31 mouse cellular contexts compared by ENCODE assay signal in genomic region chr4:156044754-156045153, GRCm38 (mm10). TPM values are rescaled to one million over a fixed set of nuclear protein-coding genes. Genes with fewer than 3 reads are reported as not detected.
DNase-seq lines count a peak whose midpoint lies in the region; ATAC-seq lines count a peak whose summit lies in the region.
"Had no signal": no experiment of that assay in that cellular context is flagged by ENCODE, and none has a peak within 500 bp of the region (broad histone marks: within the 10 kb centered on the region; RNA-seq: fewer than 3 reads in every experiment).

No protein-coding gene starts in this region.

- H3K27me3 ChIP-seq in heart, embryonic 10.5 days (ENCODE audit: insufficient read depth, poor library complexity, severe bottlenecking): peaks cover 7% of the 10 kb centered on the region; the same call in 1 of the 2 replicates
- peaks cover 15% of the 10 kb centered on the region for H3K27me3 ChIP-seq in megakaryocyte, embryonic 14.5 days (replicated peaks)
- H3K27me3 ChIP-seq: forebrain, embryonic 13.5 days; midbrain, embryonic 12.5 days; neural tube, embryonic 12.5 days had no signal

- H3K4me1 ChIP-seq in heart, embryonic 10.5 days: peaks cover 7% of the 10 kb centered on the region
- H3K4me1 ChIP-seq in megakaryocyte, embryonic 14.5 days: peaks cover 31% of the 10 kb centered on the region
- H3K4me1 ChIP-seq: forebrain, embryonic 13.5 days; midbrain, embryonic 12.5 days; neural tube, embryonic 12.5 days had no signal

- 0 out of 2 replicates have a peak overlapping the region, but pooled peaks have one; percentile 29 for H3K27ac ChIP-seq in heart, embryonic 10.5 days
- H3K27ac ChIP-seq: forebrain, embryonic 13.5 days; hindbrain, embryonic 14.5 days; liver, embryonic 14.5 days; midbrain, embryonic 12.5 days; neural tube, embryonic 12.5 days had no signal

- H3K36me3 ChIP-seq in heart, embryonic 10.5 days: no peaks in the 10 kb centered on the region
- H3K36me3 ChIP-seq in megakaryocyte, embryonic 14.5 days (replicated peaks; ENCODE audit: low read length): no peaks in the 10 kb centered on the region
- H3K36me3 ChIP-seq: midbrain, embryonic 12.5 days; neural tube, embryonic 12.5 days had no signal

- ATAC-seq in megakaryocyte, adult 5-6 weeks (ENCODE audit: poor library complexity, severe bottlenecking): no peak
- ATAC-seq in megakaryocyte-erythroid progenitor cell, adult 5-6 weeks (replicated peaks; ENCODE audit: low FRiP score, low TSS enrichment, poor library complexity, severe bottlenecking): peak; percentile 12; the same call in 1 of the 2 replicates
- ATAC-seq: activated CD4-positive, CD25-positive, alpha-beta regulatory T cell, adult 4 months; forebrain, embryonic 13.5 days had no signal

- H3K9me3 ChIP-seq in heart, embryonic 10.5 days: no peaks in the 10 kb centered on the region
- no peaks in the 10 kb centered on the region for H3K9me3 ChIP-seq in megakaryocyte, embryonic 14.5 days
- H3K9me3 ChIP-seq: forebrain, embryonic 13.5 days; midbrain, embryonic 12.5 days; neural tube, embryonic 12.5 days had no signal

- 60% methylated on average over 5 of the region's 5 CpGs for WGBS in heart, embryonic 10.5 days

- no peak overlapping the region for H3K4me3 ChIP-seq in heart, embryonic 10.5 days
- H3K4me3 ChIP-seq in megakaryocyte, embryonic 14.5 days (replicated peaks): peak overlapping the region; percentile 19
- H3K4me3 ChIP-seq: forebrain, embryonic 13.5 days; midbrain, embryonic 12.5 days; myocyte; neural tube, embryonic 12.5 days had no signal

- no peak for DNase-seq in heart, embryonic 10.5 days (ENCODE audit: low spot score)
- DNase-seq in heart, postnatal 4 days: no peak
- DNase-seq in c-Kit-positive CD71-positive TER-119-positive erythroid progenitor cells, embryonic 14.5 days (ENCODE audit: low spot score): no peak
- no peak for DNase-seq in gastrocnemius, adult 8-10 months (ENCODE audit: low spot score in 2 of 2)
- DNase-seq: adrenal gland, postnatal 25 days; cerebellum, adult 2 months; cerebellum, postnatal 14 days; gastrocnemius, postnatal 14 days; kidney, adult 2 months; kidney, postnatal 25 days; liver; lung, adult 2 months; lung, postnatal 10 days; thymus, adult 2 months; thymus, postnatal 4 days had no signal

RNA-seq across cellular contexts. Expression of gene Ttll10, which starts 14.5 kb away (rescaled TPM):
- polyA plus RNA-seq in heart, embryonic 10.5 days (2016; fragmentation: Nextera tagmentation; extraction: Ambion mirVana): 0.19 and 0.38 TPM in 2 replicates
- under 1 TPM; 0.16 to 0.55 TPM for total RNA-seq in heart, postnatal 4 days (2021)
- not detected in 2 replicates for polyA plus RNA-seq in megakaryocyte, embryonic 14.5 days (2012; ENCODE audit: insufficient read depth, low replicate concordance)
- not detected in 2 replicates for total RNA-seq in megakaryocyte, adult 5-6 weeks (2015)
- total RNA-seq in megakaryocyte, adult 5-6 weeks (2017): not detected in 2 replicates
- not detected in 2 replicates for total RNA-seq in megakaryocyte-erythroid progenitor cell, adult 5-6 weeks (2014; fragmentation: Nextera tagmentation)
- total RNA-seq in megakaryocyte-erythroid progenitor cell, adult 5-6 weeks (2017): not detected in 2 replicates
- not detected for total RNA-seq in gastrocnemius, adult 8-10 months (2022)
- total RNA-seq: gastrocnemius, postnatal 14 days; granulocyte monocyte progenitor cell, adult 5-6 weeks; left cerebral cortex, adult 18-20 months; left cerebral cortex, postnatal 14 days had no signal
- polyA plus RNA-seq: activated CD4-positive, CD25-positive, alpha-beta regulatory T cell, adult 4 months; forebrain, embryonic 13.5 days; midbrain, embryonic 12.5 days; midbrain, postnatal 0 days; myocyte had no signal

RNA-seq across cellular contexts. Expression of gene Tnfrsf18, which starts 18.8 kb away (rescaled TPM):
- polyA plus RNA-seq in heart, embryonic 10.5 days (2016; fragmentation: Nextera tagmentation; extraction: Ambion mirVana): 1.4 and 1.7 TPM in 2 replicates
- total RNA-seq in heart, postnatal 4 days (2021): under 1 TPM in 1 of 2 experiments, not detected in 1; 0.29 TPM
- 2.9 TPM in 1 of 2 replicates, not detected in the other for polyA plus RNA-seq in megakaryocyte, embryonic 14.5 days (2012; ENCODE audit: insufficient read depth, low replicate concordance)
- 2.7 and 10.3 TPM in 2 replicates for total RNA-seq in megakaryocyte, adult 5-6 weeks (2015)
- total RNA-seq in megakaryocyte, adult 5-6 weeks (2017): 6.0 and 7.2 TPM in 2 replicates
- 3.7 and 7.5 TPM in 2 replicates for total RNA-seq in megakaryocyte-erythroid progenitor cell, adult 5-6 weeks (2014; fragmentation: Nextera tagmentation)
- total RNA-seq in megakaryocyte-erythroid progenitor cell, adult 5-6 weeks (2017): 2.6 and 7.0 TPM in 2 replicates
- not detected for total RNA-seq in gastrocnemius, adult 8-10 months (2022)
- total RNA-seq: adrenal gland, postnatal 25 days; gastrocnemius, postnatal 14 days; layer of hippocampus, adult 18-20 months; layer of hippocampus, postnatal 10 days; left cerebral cortex, adult 18-20 months; midbrain, postnatal 0 days had no signal

RNA-seq across cellular contexts. Expression of gene Tnfrsf4, which starts 31.1 kb away (rescaled TPM):
- 0.28 and 1.0 TPM in 2 replicates for polyA plus RNA-seq in heart, embryonic 10.5 days (2016; fragmentation: Nextera tagmentation; extraction: Ambion mirVana)
- total RNA-seq in heart, postnatal 4 days (2021): under 1 TPM; 0.34 to 0.62 TPM
- polyA plus RNA-seq in megakaryocyte, embryonic 14.5 days (2012; ENCODE audit: insufficient read depth, low replicate concordance): 2.3 and 9.4 TPM in 2 replicates
- 1.5 and 2.1 TPM in 2 replicates for total RNA-seq in megakaryocyte, adult 5-6 weeks (2015)
- total RNA-seq in megakaryocyte, adult 5-6 weeks (2017): 1.2 and 2.8 TPM in 2 replicates
- total RNA-seq in megakaryocyte-erythroid progenitor cell, adult 5-6 weeks (2014; fragmentation: Nextera tagmentation): 2.5 and 6.9 TPM in 2 replicates
- 1.8 and 5.6 TPM in 2 replicates for total RNA-seq in megakaryocyte-erythroid progenitor cell, adult 5-6 weeks (2017)
- 1 to 10 TPM in 3 of 4 experiments, under 1 TPM in 1; 0.65 to 1.9 (median 1.4) TPM for total RNA-seq in gastrocnemius, adult 8-10 months (2022)

RNA-seq across cellular contexts. Expression of gene Sdf4, which starts 52.1 kb away (rescaled TPM):
- 139 and 148 TPM in 2 replicates for polyA plus RNA-seq in heart, embryonic 10.5 days (2016; fragmentation: Nextera tagmentation; extraction: Ambion mirVana)
- total RNA-seq in heart, postnatal 4 days (2021): 100 to 1,000 TPM; 107 to 109 TPM
- polyA plus RNA-seq in megakaryocyte, embryonic 14.5 days (2012; ENCODE audit: insufficient read depth, low replicate concordance): 29.6 and 45.2 TPM in 2 replicates
- 43.6 and 57.5 TPM in 2 replicates for total RNA-seq in megakaryocyte, adult 5-6 weeks (2015)
- total RNA-seq in megakaryocyte, adult 5-6 weeks (2017): 216 and 221 TPM in 2 replicates
- total RNA-seq in megakaryocyte-erythroid progenitor cell, adult 5-6 weeks (2014; fragmentation: Nextera tagmentation): 48.2 and 74.4 TPM in 2 replicates
- 137 and 143 TPM in 2 replicates for total RNA-seq in megakaryocyte-erythroid progenitor cell, adult 5-6 weeks (2017)
- total RNA-seq in gastrocnemius, adult 8-10 months (2022): 10 to 100 TPM; 68.8 to 85.8 (median 77.5) TPM

RNA-seq across cellular contexts. Expression of gene B3galt6, which starts 52.3 kb away (rescaled TPM):
- polyA plus RNA-seq in heart, embryonic 10.5 days (2016; fragmentation: Nextera tagmentation; extraction: Ambion mirVana): 10.7 and 12.9 TPM in 2 replicates
- 1 to 10 TPM; 4.1 to 4.5 TPM for total RNA-seq in heart, postnatal 4 days (2021)
- 3.3 and 5.3 TPM in 2 replicates for polyA plus RNA-seq in megakaryocyte, embryonic 14.5 days (2012; ENCODE audit: insufficient read depth, low replicate concordance)
- 3.5 and 3.6 TPM in 2 replicates for total RNA-seq in megakaryocyte, adult 5-6 weeks (2015)
- total RNA-seq in megakaryocyte, adult 5-6 weeks (2017): 3.5 and 4.0 TPM in 2 replicates
- 7.6 and 9.4 TPM in 2 replicates for total RNA-seq in megakaryocyte-erythroid progenitor cell, adult 5-6 weeks (2014; fragmentation: Nextera tagmentation)
- 11.0 and 11.7 TPM in 2 replicates for total RNA-seq in megakaryocyte-erythroid progenitor cell, adult 5-6 weeks (2017)
- 1 to 10 TPM in 3 of 4 experiments, under 1 TPM in 1; 0.94 to 1.8 (median 1.6) TPM for total RNA-seq in gastrocnemius, adult 8-10 months (2022)
